Mouse (Mus musculus): ENCODE results near the gene Atox1. TPM values are rescaled to one million over a fixed set of nuclear protein-coding genes. Genes with fewer than 3 reads are reported as not detected.

Gene Atox1
- polyA plus RNA-seq, 1 experiment = 237 TPM

- 82% methylated on average over 4 of the region's 4 CpGs for WGBS
- no peak for DNase-seq (ENCODE audit: low read depth in 1 of 2, low spot score in 2 of 2)
- Histone ChIP-seq H3K4me1 (ENCODE audit: control insufficient read depth, insufficient read depth, insufficient read length) (no peaks in the 10 kb centered on the region), H3K27me3 (ENCODE audit: control insufficient read depth, insufficient read depth, low read length) (no peaks in the 10 kb centered on the region), H3K36me3 (ENCODE audit: control insufficient read depth, insufficient read depth, low read length) (no peaks in the 10 kb centered on the region), H3K27ac (ENCODE audit: insufficient read depth, low read length) (0 out of 2 replicates have a peak overlapping the region, but pooled peaks have one; percentile 23), H3K4me3 (ENCODE audit: extremely low read depth, insufficient read depth, insufficient read length) (no peak overlapping the region)
- TF ChIP-seq POLR2A (IDR thresholded peaks at IDR 0.05; ENCODE audit: low read depth, low read length) = no peak
- no peak for TF ChIP-seq CTCF (IDR thresholded peaks at IDR 0.05; ENCODE audit: extremely low read depth, insufficient read depth, insufficient read length, insufficient replicate concordance)
Observed at GRCm38 (mm10) chr11:55407133-55407532, 53.9 kb downstream of the Atox1 start.

- 70% methylated on average over 8 of the region's 8 CpGs for WGBS
- TF ChIP-seq POLR2A (IDR thresholded peaks at IDR 0.05; ENCODE audit: low read depth, low read length) (no peak), CTCF (IDR thresholded peaks at IDR 0.05; ENCODE audit: extremely low read depth, insufficient read depth, insufficient read length, insufficient replicate concordance) (no peak)
- H3K27me3 ChIP-seq (ENCODE audit: control insufficient read depth, insufficient read depth, low read length) = no peaks in the 10 kb centered on the region
- H3K36me3 ChIP-seq (ENCODE audit: control insufficient read depth, insufficient read depth, low read length) = no peaks in the 10 kb centered on the region
- DNase-seq (ENCODE audit: low read depth in 1 of 2, low spot score in 2 of 2) = no peak
- H3K27ac ChIP-seq (ENCODE audit: insufficient read depth, low read length) = peak overlapping the region; percentile 42; the same call in 1 of the 2 replicates
- H3K4me1 ChIP-seq (ENCODE audit: control insufficient read depth, insufficient read depth, insufficient read length) = no peaks in the 10 kb centered on the region
- H3K4me3 ChIP-seq (ENCODE audit: extremely low read depth, insufficient read depth, insufficient read length) = no peak overlapping the region
Observed at GRCm38 (mm10) chr11:55405601-55406469, 55.2 kb downstream of the Atox1 start.

GRCm38 (mm10) chr11:55404659-55405457 lies 56.2 kb downstream of the Atox1 start:
- DNase-seq (ENCODE audit: low read depth in 1 of 2, low spot score in 2 of 2) = no peak
- H3K27me3 ChIP-seq (ENCODE audit: control insufficient read depth, insufficient read depth, low read length) = no peaks in the 10 kb centered on the region
- 0 out of 2 replicates have a peak overlapping the region, but pooled peaks have one; percentile 38 for H3K27ac ChIP-seq (ENCODE audit: insufficient read depth, low read length)
- TF ChIP-seq POLR2A (IDR thresholded peaks at IDR 0.05; ENCODE audit: low read depth, low read length) (no peak), CTCF (IDR thresholded peaks at IDR 0.05; ENCODE audit: extremely low read depth, insufficient read depth, insufficient read length, insufficient replicate concordance) (no peak)
- 82% methylated on average over 9 of the region's 9 CpGs for WGBS
- H3K4me1 ChIP-seq (ENCODE audit: control insufficient read depth, insufficient read depth, insufficient read length) = no peaks in the 10 kb centered on the region
- H3K4me3 ChIP-seq (ENCODE audit: extremely low read depth, insufficient read depth, insufficient read length) = no peak overlapping the region
- no peaks in the 10 kb centered on the region for H3K36me3 ChIP-seq (ENCODE audit: control insufficient read depth, insufficient read depth, low read length)

- no peak for TF ChIP-seq CTCF (IDR thresholded peaks at IDR 0.05; ENCODE audit: extremely low read depth, insufficient read depth, insufficient read length, insufficient replicate concordance)
- no peak for TF ChIP-seq POLR2A (IDR thresholded peaks at IDR 0.05; ENCODE audit: low read depth, low read length)
- Histone ChIP-seq H3K36me3 (ENCODE audit: control insufficient read depth, insufficient read depth, low read length) (no peaks in the 10 kb centered on the region), H3K4me3 (ENCODE audit: extremely low read depth, insufficient read depth, insufficient read length) (no peak overlapping the region), H3K27ac (ENCODE audit: insufficient read depth, low read length) (no peak overlapping the region), H3K27me3 (ENCODE audit: control insufficient read depth, insufficient read depth, low read length) (no peaks in the 10 kb centered on the region), H3K4me1 (ENCODE audit: control insufficient read depth, insufficient read depth, insufficient read length) (no peaks in the 10 kb centered on the region)
- no peak for DNase-seq (ENCODE audit: low read depth in 1 of 2, low spot score in 2 of 2)
- 91% methylated on average over 2 of the region's 2 CpGs for WGBS
Observed at GRCm38 (mm10) chr11:55400863-55401262, 60.2 kb downstream of the Atox1 start.

GRCm38 (mm10) chr11:55398371-55398770 lies 62.7 kb downstream of the Atox1 start:
- no peak for TF ChIP-seq POLR2A (IDR thresholded peaks at IDR 0.05; ENCODE audit: low read depth, low read length)
- H3K27ac ChIP-seq (ENCODE audit: insufficient read depth, low read length) = no peak overlapping the region
- 84% methylated on average over 8 of the region's 8 CpGs for WGBS

GRCm38 (mm10) chr11:55397441-55397840 lies 63.6 kb downstream of the Atox1 start:
- no peak overlapping the region for H3K27ac ChIP-seq (ENCODE audit: insufficient read depth, low read length)
- H3K4me1 ChIP-seq (ENCODE audit: control insufficient read depth, insufficient read depth, insufficient read length) = no peaks in the 10 kb centered on the region; the same call in 1 of the 2 replicates
- 87% methylated on average over 9 of the region's 9 CpGs for WGBS
- no peaks in the 10 kb centered on the region for H3K27me3 ChIP-seq (ENCODE audit: control insufficient read depth, insufficient read depth, low read length)
- H3K4me3 ChIP-seq (ENCODE audit: extremely low read depth, insufficient read depth, insufficient read length) = no peak overlapping the region
- TF ChIP-seq POLR2A (IDR thresholded peaks at IDR 0.05; ENCODE audit: low read depth, low read length) (no peak), CTCF (IDR thresholded peaks at IDR 0.05; ENCODE audit: extremely low read depth, insufficient read depth, insufficient read length, insufficient replicate concordance) (no peak)
- DNase-seq (ENCODE audit: low read depth in 1 of 2, low spot score in 2 of 2) = no peak
- H3K36me3 ChIP-seq (ENCODE audit: control insufficient read depth, insufficient read depth, low read length) = no peaks in the 10 kb centered on the region

More at GRCm38 (mm10) chr11:55398371-55398770, 62.7 kb downstream of the Atox1 start:
- Histone ChIP-seq H3K27me3 (ENCODE audit: control insufficient read depth, insufficient read depth, low read length) (no peaks in the 10 kb centered on the region), H3K36me3 (ENCODE audit: control insufficient read depth, insufficient read depth, low read length) (no peaks in the 10 kb centered on the region), H3K4me3 (ENCODE audit: extremely low read depth, insufficient read depth, insufficient read length) (no peak overlapping the region), H3K4me1 (ENCODE audit: control insufficient read depth, insufficient read depth, insufficient read length) (no peaks in the 10 kb centered on the region; the same call in 1 of the 2 replicates)
- no peak for DNase-seq (ENCODE audit: low read depth in 1 of 2, low spot score in 2 of 2)

All from spleen, adult 2 months (tissue).